Mouse (Mus musculus): ENCODE results near the gene Gjb1.

DNA sequence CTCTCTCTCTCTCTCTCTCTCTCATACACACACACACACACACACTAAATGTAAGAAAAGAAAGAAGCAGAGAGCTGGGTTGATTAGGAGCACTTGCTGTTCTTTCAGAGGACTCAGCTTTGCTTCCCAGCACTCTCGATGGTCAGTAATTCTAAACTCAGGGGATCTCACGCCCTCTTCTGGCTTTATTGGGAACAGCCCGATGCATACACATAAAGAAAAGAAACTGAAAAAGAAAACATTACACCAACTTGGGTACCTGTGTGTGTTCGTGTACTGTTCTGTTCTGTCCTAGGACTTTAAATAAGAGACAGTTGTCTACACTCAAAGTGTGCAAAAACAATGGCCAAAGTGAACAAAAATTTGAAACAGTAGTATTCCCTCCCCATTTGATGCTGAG is 37.5 kb upstream of the Gjb1 start:
- no peak for TF ChIP-seq CTCF (IDR thresholded peaks at IDR 0.05; ENCODE audit: control insufficient read depth, insufficient read depth, low read length)
- TF ChIP-seq POLR2A (IDR thresholded peaks at IDR 0.05; ENCODE audit: borderline replicate concordance, control insufficient read depth, low read depth, low read length): no peak

Data from bone marrow, adult 2 months (tissue).